Comparison of ENCODE assay signal across 8 mouse cellular contexts in genomic region chr5:72893987-72894386, GRCm38 (mm10). TPM values are rescaled to one million over a fixed set of nuclear protein-coding genes. Genes with fewer than 3 reads are reported as not detected.
DNase-seq lines count a peak whose midpoint lies in the region; ATAC-seq and TF ChIP-seq lines count a peak whose summit lies in the region.
"Had no signal": no experiment of that assay in that cellular context is flagged by ENCODE, and none has a peak within 500 bp of the region (broad histone marks: within the 10 kb centered on the region; RNA-seq: fewer than 3 reads in every experiment).

No protein-coding gene starts in this region.

- H3K9me3 ChIP-seq in limb, embryonic 11.5 days (ENCODE audit: control insufficient read depth, low read length): no peaks in the 10 kb centered on the region
- no peaks in the 10 kb centered on the region for H3K9me3 ChIP-seq in limb, embryonic 10.5 days (replicated peaks)
- no peaks in the 10 kb centered on the region for H3K9me3 ChIP-seq in ES-Bruce4 (replicated peaks; ENCODE audit: control insufficient read depth, insufficient read depth, low read length, poor library complexity, severe bottlenecking)

- no peak overlapping the region for H3K27ac ChIP-seq in limb, embryonic 11.5 days (replicated peaks; ENCODE audit: low read depth, low read length)
- no peak overlapping the region for H3K27ac ChIP-seq in limb, embryonic 10.5 days
- H3K27ac ChIP-seq in ES-Bruce4 (ENCODE audit: insufficient read depth, low read length): no peak overlapping the region
- no peak overlapping the region for H3K27ac ChIP-seq in olfactory bulb, adult 2 months (ENCODE audit: insufficient read depth, low read depth, low read length)

- no peak overlapping the region for H3K9ac ChIP-seq in limb, embryonic 11.5 days (ENCODE audit: low read length)
- no peak overlapping the region for H3K9ac ChIP-seq in ES-Bruce4 (ENCODE audit: low read depth, poor library complexity, severe bottlenecking)

- no peak for TF ChIP-seq EP300 in ES-Bruce4 (IDR thresholded peaks at IDR 0.05; ENCODE audit: insufficient read depth, low read depth, low read length)

- TF ChIP-seq CTCF in ES-Bruce4 (IDR thresholded peaks at IDR 0.05; ENCODE audit: low read depth, low read length): peak; percentile 77
- peak; percentile 24; the same call in 1 of the 2 replicates for TF ChIP-seq CTCF in olfactory bulb, adult 2 months (IDR thresholded peaks at IDR 0.05; ENCODE audit: insufficient read depth, low read depth, low read length)

- no peak overlapping the region for H3K4me3 ChIP-seq in limb, embryonic 11.5 days (ENCODE audit: low read depth, low read length)
- H3K4me3 ChIP-seq in limb, embryonic 10.5 days: no peak overlapping the region
- H3K4me3 ChIP-seq in ES-Bruce4 (ENCODE audit: low read depth, low read length): no peak overlapping the region
- no peak overlapping the region for H3K4me3 ChIP-seq in olfactory bulb, adult 2 months (ENCODE audit: insufficient read depth, low read depth, low read length)

- TF ChIP-seq POLR2A in ES-Bruce4 (IDR thresholded peaks at IDR 0.05; ENCODE audit: insufficient read depth, low read length): no peak
- TF ChIP-seq POLR2A in olfactory bulb, adult 2 months (IDR thresholded peaks at IDR 0.05; ENCODE audit: insufficient read depth, low read depth, low read length): no peak

- H3K27me3 ChIP-seq in limb, embryonic 11.5 days (ENCODE audit: control insufficient read depth, insufficient read depth, low read length): no peaks in the 10 kb centered on the region
- H3K27me3 ChIP-seq in limb, embryonic 10.5 days (ENCODE audit: low read depth, poor library complexity, severe bottlenecking): no peaks in the 10 kb centered on the region
- peaks cover 2% of the 10 kb centered on the region; the same call in 1 of the 2 replicates for H3K27me3 ChIP-seq in ES-Bruce4 (ENCODE audit: control insufficient read depth, insufficient read depth, low read length, poor library complexity, severe bottlenecking)

- peak; percentile 47 for DNase-seq in limb, embryonic 11.5 days (ENCODE audit: low spot score)
- no peak for DNase-seq in limb, embryonic 10.5 days (ENCODE audit: low spot score)
- DNase-seq in T-cell, adult 2 months (ENCODE audit: low spot score): peak; percentile 29
- DNase-seq in ovary, postnatal 14 days (ENCODE audit: low spot score): no peak
- DNase-seq in cerebellum, adult 9-11 months: no peak
- DNase-seq: lung, postnatal 4 days had no signal

- no peak for ATAC-seq in limb, embryonic 11.5 days (ENCODE audit: insufficient number of reproducible peaks, low FRiP score, low TSS enrichment, low read depth)

- H3K36me3 ChIP-seq in limb, embryonic 11.5 days (ENCODE audit: control insufficient read depth, insufficient read depth, low read length): no peaks in the 10 kb centered on the region
- no peaks in the 10 kb centered on the region for H3K36me3 ChIP-seq in limb, embryonic 10.5 days
- H3K36me3 ChIP-seq in ES-Bruce4 (ENCODE audit: control insufficient read depth, insufficient read depth, low read length, poor library complexity, severe bottlenecking): no peaks in the 10 kb centered on the region

- H3K4me1 ChIP-seq in limb, embryonic 11.5 days (ENCODE audit: control insufficient read depth, insufficient read depth, low read length): no peaks in the 10 kb centered on the region
- peaks cover 5% of the 10 kb centered on the region for H3K4me1 ChIP-seq in limb, embryonic 10.5 days
- H3K4me1 ChIP-seq in ES-Bruce4 (ENCODE audit: control insufficient read depth, insufficient read depth, low read length): no peaks in the 10 kb centered on the region
- peaks cover 7% of the 10 kb centered on the region for H3K4me1 ChIP-seq in olfactory bulb, adult 2 months (ENCODE audit: control insufficient read depth, insufficient read depth, low read length)

- no peak overlapping the region for H3K4me2 ChIP-seq in limb, embryonic 11.5 days (ENCODE audit: low read depth, severe bottlenecking)

- 55% methylated on average over 5 of the region's 5 CpGs for WGBS in limb, embryonic 11.5 days
- 67% methylated on average over 5 of the region's 5 CpGs for WGBS in limb, embryonic 10.5 days
- WGBS in olfactory bulb, adult 2 months: 69% methylated on average over 5 of the region's 5 CpGs

RNA-seq across cellular contexts. Expression of gene Slain2, which starts 20.1 kb away (rescaled TPM):
- polyA plus RNA-seq in limb, embryonic 11.5 days (2014; fragmentation: Nextera tagmentation; extraction: Ambion mirVana): 21.6 and 23.9 TPM in 2 replicates
- 18.0 and 19.8 TPM in 2 replicates for polyA plus RNA-seq in limb, embryonic 10.5 days (2016; fragmentation: Nextera tagmentation; extraction: Ambion mirVana)
- polyA plus RNA-seq in ES-Bruce4 (2011; ENCODE audit: insufficient read depth, insufficient read length, low read depth, missing spikeins): 40.8 and 48.4 TPM in 2 replicates
- 262 TPM in 1 of 2 replicates, not detected in the other for polyA plus RNA-seq in olfactory bulb, adult 2 months (2012; ENCODE audit: insufficient read depth, insufficient read length, low replicate concordance, missing spikeins)

RNA-seq across cellular contexts. Expression of gene Tec, which starts 25.7 kb away (rescaled TPM):
- 2.3 and 2.5 TPM in 2 replicates for polyA plus RNA-seq in limb, embryonic 11.5 days (2014; fragmentation: Nextera tagmentation; extraction: Ambion mirVana)
- polyA plus RNA-seq in limb, embryonic 10.5 days (2016; fragmentation: Nextera tagmentation; extraction: Ambion mirVana): 2.8 and 3.1 TPM in 2 replicates
- 15.8 and 20.6 TPM in 2 replicates for polyA plus RNA-seq in ES-Bruce4 (2011; ENCODE audit: insufficient read depth, insufficient read length, low read depth, missing spikeins)
- not detected in 2 replicates for polyA plus RNA-seq in olfactory bulb, adult 2 months (2012; ENCODE audit: insufficient read depth, insufficient read length, low replicate concordance, missing spikeins)

Comparison
In these comparisons a context has a peak if more than half of its experiments do, and no peak if none do; other contexts are left out.
1. DNase-seq: peak in limb, embryonic 11.5 days (single experiment) and T-cell, adult 2 months (single experiment); none in limb, embryonic 10.5 days (single experiment), ovary, postnatal 14 days (single experiment) and cerebellum, adult 9-11 months (single experiment).